Mouse (Mus musculus) retina, postnatal 1 day (tissue): ENCODE measurements around the gene Gm4763.
A peak's percentile ranks its signal among the peaks of the same experiment; 100 is the strongest.
"Not testable (repeated sequence)": the region's sequence is repeated elsewhere in the genome, so short reads cannot be mapped to it uniquely, and the experiment has no call there.

Source experiments
- DNase-seq: peaks from one replicate; pipeline ENCODE4 v3.0.0-alpha.2; 2012

Gene Gm4763

DNA sequence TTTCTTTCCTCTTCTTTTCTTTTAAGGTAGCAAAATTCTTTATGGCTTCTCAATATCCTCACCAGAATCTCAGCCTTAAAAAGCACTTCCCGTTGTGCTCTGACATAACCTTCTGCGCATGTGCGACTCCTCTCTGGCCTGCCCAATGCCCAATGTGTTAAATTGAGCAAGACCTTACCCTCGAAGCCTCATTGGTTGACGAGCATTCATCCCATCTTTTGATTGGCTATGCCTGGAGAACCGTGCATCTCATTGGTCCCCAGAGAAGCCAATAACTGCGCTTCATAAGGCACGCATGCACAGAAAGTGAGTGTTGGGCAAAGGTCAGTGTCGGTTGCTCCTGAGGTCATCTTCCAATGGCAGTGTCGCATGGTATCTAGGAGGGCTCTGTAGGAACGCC, at the start of gene Gm4763:
TSS of gene Gm4763 (minus strand) at position 101 of the 400 bp plus-strand sequence.
- not testable (repeated sequence) for DNase-seq

DNA sequence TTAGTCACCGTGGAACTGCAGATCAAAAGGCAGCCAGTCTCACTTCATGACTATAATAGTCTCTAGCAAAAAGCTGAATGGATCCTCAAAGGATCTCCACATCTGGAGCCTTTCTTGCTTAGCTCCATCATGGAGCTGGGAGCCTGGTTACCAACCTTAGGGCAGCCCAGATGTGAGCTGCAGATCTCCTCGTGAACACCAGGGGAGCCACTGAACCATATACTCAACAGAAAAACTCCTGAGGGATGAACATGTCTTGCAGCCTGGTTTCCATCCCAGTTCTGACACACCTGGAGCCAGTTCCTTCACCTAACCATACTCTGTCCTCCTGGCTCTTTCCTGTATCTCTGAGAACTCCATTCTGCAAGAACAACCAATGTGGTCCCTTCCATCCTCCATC, 49.4 kb upstream of the Gm4763 start:
- no peak for DNase-seq

DNA sequence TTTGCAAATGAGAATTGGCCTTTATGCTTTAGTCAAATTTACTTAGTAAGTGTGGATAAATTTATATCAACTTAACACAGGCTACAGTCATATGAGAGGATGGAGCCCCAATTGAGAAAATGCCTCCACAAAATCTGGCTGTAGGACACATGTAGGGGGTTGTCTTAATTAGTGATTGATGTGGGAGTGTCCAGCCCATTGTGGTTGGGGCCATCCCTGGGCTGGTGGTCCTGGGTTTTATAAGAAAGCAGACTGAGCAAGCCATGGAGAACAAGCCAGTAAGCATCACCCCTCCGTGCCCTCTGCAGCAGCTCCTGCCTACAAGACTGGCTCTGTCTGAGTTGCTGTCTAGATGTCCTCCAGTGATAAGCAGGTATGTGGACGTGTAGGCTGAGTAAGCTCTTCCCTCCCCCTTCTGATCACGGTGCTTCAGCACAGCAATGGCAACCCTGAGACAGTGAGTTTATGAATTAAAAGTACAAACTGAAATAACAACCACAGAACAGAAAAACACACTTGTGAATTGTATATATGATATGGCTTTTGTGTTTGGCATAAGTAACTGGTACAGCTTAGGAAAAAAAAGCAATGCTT, 47.3 kb upstream of the Gm4763 start:
- no peak for DNase-seq

DNA sequence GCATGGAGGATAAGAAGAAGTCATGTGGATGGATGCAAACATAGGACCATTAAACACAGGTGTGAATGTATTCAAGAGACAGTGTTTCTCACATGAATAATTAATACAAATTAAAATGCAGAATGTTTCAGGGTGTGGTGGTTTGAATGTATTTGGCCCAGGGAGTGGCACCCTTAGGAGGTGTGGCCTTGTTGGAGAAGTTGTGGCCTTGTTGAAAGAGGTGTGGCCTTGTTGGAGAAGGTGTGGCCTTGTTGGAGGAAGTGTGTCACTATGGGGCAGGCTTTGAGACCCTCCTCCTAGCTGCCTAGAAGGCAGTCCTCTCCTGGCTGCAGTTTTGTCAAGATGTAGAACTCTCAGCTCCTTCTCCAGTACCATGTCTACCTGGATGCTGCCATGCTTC, 44.7 kb upstream of the Gm4763 start:
- DNase-seq, result no peak

DNA sequence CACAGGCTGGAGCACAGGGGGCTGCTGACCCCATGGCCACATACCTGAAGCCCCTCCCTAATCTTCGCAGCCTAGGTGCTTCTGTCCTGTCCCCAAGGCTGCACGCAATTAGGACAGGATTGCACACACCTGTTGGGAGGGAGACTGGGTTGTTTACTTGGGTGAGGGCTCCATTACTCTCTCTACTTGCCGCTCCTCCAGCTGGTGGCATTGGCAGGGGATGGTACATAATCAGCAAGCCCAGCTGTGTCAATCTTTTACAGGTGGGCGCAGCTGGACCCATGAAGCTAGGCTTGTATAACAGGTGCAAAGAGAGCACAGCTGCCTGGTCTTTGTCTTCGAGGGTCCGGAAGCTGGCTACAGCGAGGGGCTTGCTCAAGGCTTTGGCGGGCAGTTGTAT, 35.9 kb upstream of the Gm4763 start:
- DNase-seq, result no peak

DNA sequence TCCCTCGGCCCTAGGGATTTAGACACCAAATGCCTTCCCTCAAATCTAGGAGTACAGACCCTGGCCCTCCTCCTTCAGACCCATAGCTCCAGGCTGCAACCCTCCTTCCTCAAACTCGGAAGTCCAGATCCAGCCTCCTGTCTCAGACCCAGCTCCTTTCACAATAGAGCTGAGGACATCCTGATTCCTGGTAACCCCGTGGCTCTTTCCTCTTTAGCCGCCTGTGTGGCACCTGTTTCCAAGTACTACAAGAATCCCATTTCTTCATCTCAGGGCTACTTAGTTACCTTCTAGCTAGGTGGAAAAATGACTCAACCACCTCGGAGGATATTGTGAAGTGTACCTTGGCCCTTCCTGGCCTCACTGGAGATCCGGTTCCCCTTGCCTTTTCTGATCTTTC, 34.5 kb upstream of the Gm4763 start:
- no peak for DNase-seq

DNA sequence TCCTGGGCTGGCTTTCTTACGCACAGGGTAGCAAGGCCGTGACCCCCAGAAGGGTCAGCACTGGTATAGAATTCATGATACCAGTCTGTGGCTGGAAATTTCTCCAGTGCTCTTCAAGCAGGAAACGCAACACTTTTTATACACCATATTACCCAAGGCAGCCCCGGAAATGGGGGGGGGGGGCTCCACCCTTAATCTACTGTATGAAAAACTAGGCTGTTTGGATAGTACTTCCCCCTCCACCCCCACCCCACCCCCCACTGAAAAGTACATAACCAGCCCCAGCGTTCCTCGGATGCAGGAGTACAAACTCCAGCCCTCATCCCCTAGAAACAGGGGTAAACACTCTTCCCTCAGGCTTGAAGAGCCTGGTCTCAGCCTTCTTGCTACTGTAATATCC, 33.5 kb upstream of the Gm4763 start, which contains the start of gene Cd177:
TSS of gene Cd177 (minus strand) at position 101 of the 400 bp plus-strand sequence.
- DNase-seq, result no peak

DNA sequence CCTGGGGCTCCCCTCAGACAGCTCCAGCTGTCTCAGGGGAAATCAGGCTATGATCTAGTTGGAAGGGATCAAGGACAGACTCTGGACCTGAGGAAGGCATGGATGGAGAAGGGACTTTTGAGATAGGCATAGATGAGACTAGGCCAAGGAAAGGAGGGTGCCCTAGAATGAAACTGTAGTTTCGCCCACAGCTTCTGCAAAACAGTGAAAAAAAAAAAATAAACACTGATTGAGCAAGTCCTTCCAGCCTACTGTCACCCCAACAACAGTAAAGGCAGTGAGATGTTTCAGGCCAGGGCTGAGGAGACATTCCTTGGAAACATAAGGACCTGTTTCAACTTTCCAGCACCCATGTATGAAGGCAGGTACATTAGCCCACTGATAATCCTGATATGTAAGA, 31.8 kb upstream of the Gm4763 start:
- DNase-seq, result no peak

DNA sequence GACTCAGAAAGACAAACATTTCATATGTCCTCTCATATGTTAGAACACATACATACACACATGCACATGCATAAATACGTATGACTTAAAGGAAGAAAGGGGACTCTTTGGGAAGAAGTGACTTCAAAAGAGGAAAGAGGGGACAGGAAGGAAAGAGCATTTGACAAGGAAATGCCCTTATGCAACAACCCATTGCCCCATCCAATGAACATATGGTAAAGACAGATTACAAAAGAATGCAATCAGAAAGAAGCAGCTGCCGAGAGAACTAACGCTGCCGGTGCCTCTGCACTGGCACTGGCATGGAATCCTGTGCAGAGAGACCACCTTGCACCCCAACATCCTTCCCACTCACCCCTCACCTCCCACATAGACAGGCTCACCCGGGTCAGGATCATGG, 26.8 kb upstream of the Gm4763 start:
- no peak for DNase-seq

DNA sequence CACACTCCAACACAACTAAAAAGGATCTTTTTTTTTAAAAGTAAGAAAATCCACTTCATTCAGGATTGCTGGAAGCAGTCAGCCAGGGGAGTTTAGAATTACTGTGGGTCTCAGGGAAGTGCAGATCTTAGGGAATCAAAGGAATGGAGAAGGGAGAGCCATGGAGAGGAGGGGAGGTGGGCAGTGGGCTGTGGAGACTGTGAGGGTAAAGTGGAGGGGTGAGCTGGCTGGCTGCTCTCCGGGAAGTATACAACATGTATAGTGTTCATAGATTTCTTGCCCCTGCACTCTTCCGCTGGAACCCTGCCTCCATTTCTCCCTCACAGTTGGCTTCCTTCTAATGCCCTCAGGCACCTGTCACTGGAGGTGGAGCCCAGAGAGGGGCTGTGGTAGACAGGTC, 24.9 kb upstream of the Gm4763 start:
- DNase-seq, result no peak

DNA sequence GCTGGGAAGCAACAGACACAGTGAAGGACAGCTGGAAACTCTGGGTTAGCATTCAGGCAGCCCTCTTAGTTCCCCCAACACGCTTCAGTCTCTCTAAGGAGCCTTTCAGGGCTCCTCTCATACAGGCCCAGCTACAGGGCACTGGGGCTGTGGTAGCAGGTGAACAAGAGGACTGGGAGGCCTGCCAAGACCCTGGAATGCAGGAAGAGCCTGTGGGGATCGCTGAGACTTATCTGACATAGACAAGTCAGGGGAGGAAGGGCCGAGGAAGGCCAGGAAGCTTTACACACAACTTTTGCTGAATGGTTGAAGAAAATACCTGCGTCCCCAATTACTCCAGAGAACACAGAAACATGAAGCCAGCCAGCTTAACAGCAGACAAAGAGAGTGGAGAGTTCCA, 24.0 kb upstream of the Gm4763 start:
- DNase-seq, result no peak

DNA sequence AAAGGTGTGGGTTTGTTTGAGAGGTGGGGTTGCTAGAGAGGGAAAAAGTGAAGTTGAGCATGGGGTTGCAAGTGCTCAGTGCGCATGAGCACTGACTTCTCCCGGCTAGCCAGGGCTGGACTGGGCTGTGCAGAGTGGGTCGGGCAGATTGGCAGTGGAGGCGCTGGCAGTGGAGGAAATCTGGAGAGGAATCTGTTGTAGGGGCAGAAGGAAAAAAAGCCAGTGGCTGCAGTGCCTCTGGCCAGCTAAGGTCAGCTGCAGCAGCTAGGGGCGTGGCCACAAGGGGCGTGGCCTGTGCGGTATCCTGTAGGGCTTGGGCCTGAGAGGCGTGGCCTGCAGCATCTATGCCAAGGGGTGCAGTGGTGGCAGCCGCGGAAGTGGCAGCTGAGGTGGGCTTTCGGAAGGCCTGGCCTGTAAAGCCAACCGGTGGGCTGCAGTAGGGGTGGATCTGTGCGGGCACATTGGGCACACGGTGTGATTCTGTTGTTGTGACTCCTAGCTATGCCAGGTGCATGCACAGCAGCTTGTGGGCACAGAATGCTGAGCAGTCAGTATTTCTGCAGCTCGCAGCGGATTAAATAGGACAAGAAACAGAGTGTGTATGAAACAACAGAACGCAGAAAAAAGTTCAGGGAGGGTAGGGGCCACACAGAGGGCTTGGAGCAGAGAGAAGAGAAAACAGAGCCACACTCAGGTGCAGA, 9.4 kb upstream of the Gm4763 start:
- DNase-seq, result peak; percentile 76

DNA sequence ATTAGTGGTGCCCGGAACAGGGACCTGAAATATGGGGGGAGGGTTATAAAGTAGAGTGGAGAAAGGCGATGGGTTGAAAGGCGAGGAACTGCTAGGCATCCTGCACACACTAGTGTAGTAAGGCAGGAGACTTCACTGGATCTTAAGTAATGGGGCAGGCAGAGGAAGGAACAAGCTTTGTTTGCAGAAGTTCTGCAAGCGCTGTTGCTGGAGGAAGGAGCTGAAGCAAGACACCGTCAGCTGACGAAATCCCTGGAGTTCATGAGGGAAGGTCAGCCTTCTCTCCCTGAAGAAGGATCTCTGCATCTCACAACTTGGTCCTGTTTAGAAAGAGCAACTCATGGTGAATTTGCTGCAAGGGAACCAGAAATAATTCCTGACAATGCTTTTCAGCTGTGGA, 11.7 kb downstream of the Gm4763 start:
- no peak for DNase-seq

DNA sequence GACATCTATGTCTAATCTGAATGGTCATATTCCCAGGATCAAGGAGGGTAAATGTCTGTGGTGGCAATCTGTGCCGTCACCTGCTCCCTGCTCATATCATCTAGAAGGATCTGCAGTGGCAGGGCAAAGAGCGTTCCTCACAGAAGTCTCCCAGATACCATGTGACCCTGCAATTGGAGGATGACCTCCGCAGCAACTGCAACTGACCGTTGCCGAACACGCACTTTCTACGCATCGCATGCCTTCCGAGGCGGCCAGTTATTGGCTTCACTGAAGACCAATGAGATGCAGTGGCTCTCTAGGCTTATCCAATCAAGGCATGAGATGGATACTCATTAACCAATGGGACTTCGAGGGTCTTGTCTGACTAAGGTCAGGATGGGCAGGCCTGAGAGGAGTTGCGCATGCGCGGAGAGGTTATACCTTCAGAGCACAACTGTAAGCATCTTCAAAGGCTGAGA, 17.8 kb downstream of the Gm4763 start, which contains the start of gene BC049730:
TSS of gene BC049730 (plus strand) at position 411 of the 461 bp plus-strand sequence.
- no peak for DNase-seq

DNA sequence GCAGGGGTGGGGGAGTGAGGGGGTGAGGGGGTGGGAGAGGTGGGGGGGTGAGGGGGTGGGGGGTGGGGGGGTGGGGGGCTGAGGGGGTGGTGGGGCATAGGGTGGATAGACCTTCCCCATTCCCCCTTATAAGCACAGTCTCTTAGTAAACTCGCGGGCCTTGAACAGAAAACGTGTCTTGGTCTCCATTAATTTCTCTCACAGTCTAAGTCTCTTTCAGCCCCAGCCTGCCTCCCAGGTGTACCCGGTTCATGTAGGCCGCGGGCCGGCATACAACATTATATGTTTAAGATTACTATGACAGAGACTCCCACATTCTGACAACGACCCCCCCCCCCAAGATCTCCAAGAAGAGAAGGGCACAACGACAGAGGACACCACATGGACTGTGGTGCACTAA, 23.9 kb downstream of the Gm4763 start:
- not testable (repeated sequence) for DNase-seq

DNA sequence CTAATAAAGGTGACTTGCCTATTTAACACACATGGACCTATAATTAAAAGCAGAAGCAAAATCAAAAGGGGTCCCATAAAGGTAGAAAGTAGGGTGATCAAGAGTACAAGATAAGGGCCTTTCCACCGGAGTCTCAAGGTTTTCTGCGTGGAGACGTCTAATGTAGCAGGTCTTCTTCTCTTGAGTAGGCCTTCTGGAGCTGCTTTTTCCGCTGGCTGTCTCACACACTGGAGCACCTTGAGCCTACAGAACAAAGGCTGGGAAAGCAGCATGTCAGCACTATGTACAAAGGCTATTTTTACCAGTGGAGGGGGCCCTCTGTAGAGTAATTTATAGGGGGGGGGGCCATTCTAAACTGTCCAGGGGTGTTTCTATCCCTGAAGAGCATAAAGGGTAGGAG, 28.8 kb downstream of the Gm4763 start:
- DNase-seq, result not testable (repeated sequence)

DNA sequence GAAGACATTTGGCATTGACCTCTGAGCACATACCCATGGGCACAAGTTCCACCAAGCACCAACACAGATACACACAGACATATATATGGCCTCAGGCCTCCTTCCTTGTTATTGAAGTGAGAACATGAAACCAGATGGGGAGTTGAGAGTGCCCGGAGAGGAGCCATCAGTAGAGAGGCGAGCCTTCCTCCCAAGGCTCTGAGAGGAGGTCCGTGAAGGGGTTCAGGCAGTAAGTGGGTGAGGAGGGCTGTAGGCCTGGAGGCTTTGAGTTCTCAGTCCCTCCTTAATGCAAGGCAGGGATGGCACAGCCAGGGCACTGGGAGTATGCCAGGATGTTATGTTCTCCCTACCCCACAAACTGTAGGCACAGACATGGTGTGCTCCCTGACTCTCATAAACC, 34.0 kb downstream of the Gm4763 start:
- DNase-seq, result not testable (repeated sequence)

DNA sequence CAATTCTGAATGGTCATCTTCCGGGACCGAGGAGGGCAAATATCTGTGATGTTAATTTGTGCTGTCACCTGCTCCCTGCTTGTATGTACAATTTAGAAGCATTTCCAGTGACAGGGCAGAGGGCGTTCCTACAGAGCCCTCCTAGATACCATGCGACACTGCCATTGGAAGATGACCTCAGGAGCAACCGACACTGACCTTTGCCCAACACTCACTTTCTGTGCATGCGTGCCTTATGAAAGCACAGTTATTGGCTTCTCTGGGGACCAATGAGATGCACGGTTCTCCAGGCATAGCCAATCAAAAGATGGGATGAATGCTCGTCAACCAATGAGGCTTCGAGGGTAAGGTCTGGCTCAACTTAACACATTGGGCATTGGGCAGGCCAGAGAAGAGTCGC, 39.2 kb downstream of the Gm4763 start:
- DNase-seq, result not testable (repeated sequence)

DNA sequence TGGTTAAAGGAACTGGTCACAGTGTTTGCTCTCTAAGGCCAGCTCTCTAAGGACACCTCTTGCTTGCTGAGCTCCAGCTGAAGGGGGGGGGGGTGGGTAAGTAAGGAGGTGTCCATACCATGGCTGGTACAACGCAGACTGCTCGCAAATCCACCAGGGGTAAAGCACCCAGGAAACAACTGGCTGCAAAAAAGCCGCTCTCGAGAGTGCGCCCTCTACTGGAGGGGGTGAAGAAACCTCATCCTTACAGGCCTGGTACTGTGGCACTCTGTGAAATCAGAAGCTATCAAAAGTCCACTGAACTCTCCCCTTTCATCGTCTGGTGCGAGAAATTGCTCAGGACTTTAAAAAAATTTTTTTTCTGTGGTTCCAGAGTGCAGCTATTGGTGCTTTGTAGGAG, 42.6 kb downstream of the Gm4763 start:
- not testable (repeated sequence) for DNase-seq

DNA sequence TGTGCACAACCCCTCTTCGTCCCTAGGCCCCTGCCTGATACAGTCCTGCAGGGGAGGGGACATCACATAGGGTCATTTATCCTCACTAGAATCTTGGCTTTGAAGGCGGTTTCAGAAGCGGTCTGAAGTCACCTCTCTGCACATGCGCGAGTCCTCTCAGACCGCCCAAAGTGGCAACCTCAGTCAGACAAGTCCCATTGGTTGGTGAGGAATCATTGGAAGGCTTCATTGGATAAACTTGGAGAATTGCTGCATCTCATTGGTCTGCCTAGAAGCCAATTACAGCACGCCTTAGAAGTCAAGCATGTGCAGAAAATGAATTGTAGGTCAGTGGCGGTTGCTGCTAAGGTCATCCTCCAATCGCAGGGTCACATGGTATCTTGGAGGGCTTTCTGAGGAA, 50.1 kb downstream of the Gm4763 start, which contains the start of gene Tex101:
TSS of gene Tex101 (minus strand) at position 101 of the 400 bp plus-strand sequence.
- no peak for DNase-seq

DNA sequence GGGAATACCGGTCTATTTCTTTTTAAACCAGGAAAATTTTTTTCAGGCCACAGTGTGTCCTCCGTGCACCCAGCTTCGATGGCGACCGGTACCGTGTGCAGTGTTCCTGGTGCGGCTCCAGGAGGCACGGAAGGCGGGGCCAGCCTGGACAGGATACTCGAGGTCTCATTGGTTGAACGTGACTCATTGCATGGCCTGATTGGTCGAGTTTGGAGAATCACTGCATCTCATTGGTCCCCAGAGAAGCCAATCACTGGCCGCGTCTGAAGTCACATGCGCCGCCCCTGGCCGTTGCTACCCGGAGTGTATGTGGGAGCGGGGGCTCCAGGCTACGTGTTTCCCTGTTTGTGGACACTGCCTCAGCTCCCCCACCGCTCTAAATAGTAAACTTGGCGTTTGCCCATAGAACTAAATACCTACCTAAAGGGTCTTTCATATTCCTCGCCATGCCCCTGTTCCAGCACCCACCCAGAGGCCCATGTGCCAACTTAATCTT, 54.7 kb downstream of the Gm4763 start:
- DNase-seq, result no peak
